In genomic region chr10:124332491-124332890, GRCm38 (mm10) we compare ENCODE assay signal across 21 mouse cellular contexts.
DNase-seq lines count a peak whose midpoint lies in the region; ATAC-seq lines count a peak whose summit lies in the region.
"Had no signal": no experiment of that assay in that cellular context is flagged by ENCODE, and none has a peak within 500 bp of the region (broad histone marks: within the 10 kb centered on the region; RNA-seq: fewer than 3 reads in every experiment).

No protein-coding gene starts in this region.

- no peaks in the 10 kb centered on the region for H3K4me1 ChIP-seq in midbrain, embryonic 11.5 days (ENCODE audit: control insufficient read depth, insufficient read depth, low read length)
- H3K4me1 ChIP-seq in midbrain, embryonic 13.5 days (replicated peaks): no peaks in the 10 kb centered on the region
- H3K4me1 ChIP-seq in hindbrain, embryonic 10.5 days (replicated peaks): no peaks in the 10 kb centered on the region
- H3K4me1 ChIP-seq in hindbrain, embryonic 12.5 days: no peaks in the 10 kb centered on the region
- H3K4me1 ChIP-seq: embryonic facial prominence, embryonic 12.5 days; heart, embryonic 13.5 days; hindbrain, embryonic 13.5 days had no signal

- no peak overlapping the region for H3K27ac ChIP-seq in midbrain, embryonic 11.5 days (ENCODE audit: low read depth, low read length)
- H3K27ac ChIP-seq in midbrain, embryonic 13.5 days: no peak overlapping the region
- no peak overlapping the region for H3K27ac ChIP-seq in hindbrain, embryonic 10.5 days
- H3K27ac ChIP-seq in hindbrain, embryonic 12.5 days: no peak overlapping the region
- H3K27ac ChIP-seq: embryonic facial prominence, embryonic 12.5 days; gastrocnemius, adult 2 months; heart, embryonic 13.5 days; hindbrain, embryonic 13.5 days; hindbrain, postnatal 0 days had no signal

- H3K4me3 ChIP-seq in midbrain, embryonic 11.5 days (ENCODE audit: low read depth, low read length): no peak overlapping the region
- H3K4me3 ChIP-seq in midbrain, embryonic 13.5 days (replicated peaks): no peak overlapping the region
- no peak overlapping the region for H3K4me3 ChIP-seq in hindbrain, embryonic 10.5 days
- no peak overlapping the region for H3K4me3 ChIP-seq in hindbrain, embryonic 12.5 days
- H3K4me3 ChIP-seq: embryonic facial prominence, embryonic 12.5 days; gastrocnemius, adult 2 months; heart, embryonic 13.5 days; hindbrain, embryonic 13.5 days had no signal

- peak; percentile 79 for DNase-seq in midbrain, embryonic 11.5 days (ENCODE audit: low spot score, missing footprints)
- peak; percentile 9 for DNase-seq in layer of hippocampus, adult 9-10 months (ENCODE audit: low spot score)
- DNase-seq in layer of hippocampus, postnatal 36 days: peak; percentile 13 to 15
- DNase-seq in hindbrain, embryonic 10.5 days (ENCODE audit: low spot score): no peak
- DNase-seq in urinary bladder, postnatal 4 days (ENCODE audit: low spot score in 2 of 2): no peak
- DNase-seq: adrenal gland, postnatal 10 days; cerebellum, adult 11-12 months; cerebellum, adult 9-10 months; cerebellum, postnatal 25 days; embryo, embryonic 11 days; gastrocnemius, adult 2 months; gastrocnemius, postnatal 25 days; heart, adult 11 months; heart, postnatal 36 days had no signal

- whole genome bisulfite sequencing in midbrain, embryonic 11.5 days: 81% methylated on average over 1 of the region's 1 CpGs
- WGBS in midbrain, embryonic 13.5 days: 74% methylated on average over 1 of the region's 1 CpGs
- whole genome bisulfite sequencing in hindbrain, embryonic 10.5 days: 86% methylated on average over 1 of the region's 1 CpGs
- 79% methylated on average over 1 of the region's 1 CpGs for WGBS in hindbrain, embryonic 12.5 days

- no peaks in the 10 kb centered on the region for H3K36me3 ChIP-seq in midbrain, embryonic 11.5 days (ENCODE audit: control insufficient read depth, insufficient read depth, low read length)
- no peaks in the 10 kb centered on the region for H3K36me3 ChIP-seq in midbrain, embryonic 13.5 days
- H3K36me3 ChIP-seq in hindbrain, embryonic 10.5 days: no peaks in the 10 kb centered on the region
- H3K36me3 ChIP-seq in hindbrain, embryonic 12.5 days: no peaks in the 10 kb centered on the region
- H3K36me3 ChIP-seq: embryonic facial prominence, embryonic 12.5 days; heart, embryonic 13.5 days; hindbrain, embryonic 13.5 days had no signal

- H3K4me2 ChIP-seq in midbrain, embryonic 11.5 days: no peak overlapping the region
- no peak overlapping the region for H3K4me2 ChIP-seq in midbrain, embryonic 13.5 days (replicated peaks)
- no peak overlapping the region for H3K4me2 ChIP-seq in hindbrain, embryonic 12.5 days (replicated peaks)
- H3K4me2 ChIP-seq: embryonic facial prominence, embryonic 12.5 days; heart, embryonic 13.5 days; hindbrain, embryonic 13.5 days had no signal

- no peaks in the 10 kb centered on the region for H3K27me3 ChIP-seq in midbrain, embryonic 11.5 days (ENCODE audit: control insufficient read depth, insufficient read depth, low read length)
- H3K27me3 ChIP-seq in midbrain, embryonic 13.5 days: no peaks in the 10 kb centered on the region
- H3K27me3 ChIP-seq in hindbrain, embryonic 10.5 days (ENCODE audit: insufficient read depth, poor library complexity, severe bottlenecking): no peaks in the 10 kb centered on the region
- H3K27me3 ChIP-seq in hindbrain, embryonic 12.5 days: no peaks in the 10 kb centered on the region
- H3K27me3 ChIP-seq: embryonic facial prominence, embryonic 12.5 days; heart, embryonic 13.5 days; hindbrain, embryonic 13.5 days had no signal

- H3K9me3 ChIP-seq in midbrain, embryonic 11.5 days (ENCODE audit: control insufficient read depth, low read length): no peaks in the 10 kb centered on the region
- no peaks in the 10 kb centered on the region for H3K9me3 ChIP-seq in midbrain, embryonic 13.5 days
- no peaks in the 10 kb centered on the region for H3K9me3 ChIP-seq in hindbrain, embryonic 10.5 days
- H3K9me3 ChIP-seq in hindbrain, embryonic 12.5 days (replicated peaks): no peaks in the 10 kb centered on the region
- H3K9me3 ChIP-seq: embryonic facial prominence, embryonic 12.5 days; heart, embryonic 13.5 days; hindbrain, embryonic 13.5 days had no signal

- no peak overlapping the region for H3K9ac ChIP-seq in midbrain, embryonic 11.5 days (ENCODE audit: low read length)
- H3K9ac ChIP-seq in midbrain, embryonic 13.5 days (replicated peaks): no peak overlapping the region
- no peak overlapping the region for H3K9ac ChIP-seq in hindbrain, embryonic 12.5 days
- H3K9ac ChIP-seq: embryonic facial prominence, embryonic 12.5 days; heart, embryonic 13.5 days; hindbrain, embryonic 13.5 days had no signal

- no peak for ATAC-seq in midbrain, embryonic 11.5 days (ENCODE audit: low FRiP score)
- no peak for ATAC-seq in midbrain, embryonic 13.5 days
- ATAC-seq in hindbrain, embryonic 12.5 days (ENCODE audit: low FRiP score): no peak
- ATAC-seq: forebrain, embryonic 16.5 days; hindbrain, postnatal 0 days had no signal

Comparison
In these comparisons a context has a peak if more than half of its experiments do, and no peak if none do; other contexts are left out.
1. DNase-seq: peak in midbrain, embryonic 11.5 days (single experiment), layer of hippocampus, adult 9-10 months (single experiment) and layer of hippocampus, postnatal 36 days (2 of 2); none in hindbrain, embryonic 10.5 days (single experiment) and urinary bladder, postnatal 4 days (0 of 2).